Mouse (Mus musculus) myocyte (in vitro differentiated cells): ENCODE measurements around the gene Apba3.

Experiments
- E2F4 ChIP-seq: IDR thresholded peaks from one replicate; pipeline ENCODE4 v1.6.1; 2011; ENCODE audit warnings: mild to moderate bottlenecking, control low read depth, moderate library complexity; ENCODE audit not compliant: insufficient read depth
- MAX ChIP-seq: IDR thresholded peaks from one replicate; pipeline ENCODE4 v1.6.1; 2011; ENCODE audit warnings: low read depth, mild to moderate bottlenecking, control low read depth
- MYOD1 ChIP-seq, 3 experiments: IDR thresholded peaks; one replicate each; pipeline ENCODE4 v1.6.1; 2011; ENCODE audit warnings: control low read depth in 2 of 3, low read depth in 2 of 3, mild to moderate bottlenecking in 2 of 3, moderate library complexity in 1 of 3; ENCODE audit not compliant: insufficient read length in 2 of 3, control insufficient read depth in 1 of 3
- POLR2A ChIP-seq: IDR thresholded peaks from one replicate; pipeline ENCODE4 v1.6.1; 2011; ENCODE audit warnings: low read depth, mild to moderate bottlenecking, control low read depth, moderate library complexity; ENCODE audit not compliant: insufficient read length
- SRF ChIP-seq: IDR thresholded peaks from one replicate; pipeline ENCODE4 v1.6.1; 2011; ENCODE audit warnings: low read depth; ENCODE audit not compliant: control insufficient read depth, insufficient read length

- TF ChIP-seq POLR2A (no peak), MYOD1 (IDR thresholded peaks at IDR 0.05; ENCODE audit: control insufficient read depth in 1 of 3, insufficient read length in 2 of 3, low read depth in 2 of 3) (no peak), SRF (no peak), MAX (no peak), E2F4 (no peak)
Measured at GRCm38 (mm10) chr10:81287513-81288157, 20.9 kb downstream of the Apba3 start.
